Mouse (Mus musculus) spleen, adult 2 months (tissue): ENCODE data around the gene Phlpp1.

Experiments
- CTCF ChIP-seq: fragments of 200-500 bp; IDR thresholded peaks from 2 replicates; pipeline ENCODE4 v1.5.1; 2011; ENCODE audit warnings: mild to moderate bottlenecking, inconsistent platforms; ENCODE audit not compliant: insufficient read depth, insufficient read length, insufficient replicate concordance; ENCODE audit errors: extremely low read depth
- POLR2A ChIP-seq: fragments of 200-500 bp; IDR thresholded peaks from 2 replicates; pipeline ENCODE4 v1.6.1; 2011; ENCODE audit warnings: low read depth, low read length, inconsistent platforms

GRCm38 (mm10) chr1:106395476-106395875, 223.9 kb downstream of the Phlpp1 start:
- TF ChIP-seq POLR2A (no peak), CTCF (peak; percentile 42; the same call in 1 of the 2 replicates)
